Mouse (Mus musculus) liver, adult 2 months (tissue): ENCODE data around the gene Adamtsl4.

Source experiments
- CTCF ChIP-seq: fragments of 200-500 bp; IDR thresholded peaks from 2 replicates; pipeline ENCODE4 v1.5.1; 2011; ENCODE audit warnings: low read depth, low read length, control low read depth
- POLR2A ChIP-seq: fragments of 200-500 bp; IDR thresholded peaks from 2 replicates; pipeline ENCODE4 v1.6.1; 2011; ENCODE audit warnings: low read length, control low read depth; ENCODE audit not compliant: insufficient read depth; ENCODE audit errors: extremely low read depth

- TF ChIP-seq POLR2A: no peak
- TF ChIP-seq CTCF: no peak
Observed at GRCm38 (mm10) chr3:95716075-95716474, 28.4 kb upstream of the Adamtsl4 start.
